Mouse (Mus musculus) hindbrain, embryonic 13.5 days (tissue): Measurements from ENCODE around the gene Mucl2. TPM values are rescaled to one million over a fixed set of nuclear protein-coding genes. Genes with fewer than 3 reads are reported as not detected.
"Not testable (repeated sequence)": the region's sequence is repeated elsewhere in the genome, so short reads cannot be mapped to it uniquely, and the experiment has no call there.

Experiments
- ATAC-seq: fragments of 200-750 bp; cut with Nextera tagmentation; 2 replicates; pipeline ENCODE4 v1.8.0; 2017; ENCODE audit warnings: moderate TSS enrichment; ENCODE audit not compliant: low FRiP score
- H3K27ac ChIP-seq: fragments of 300-500 bp; sonication (generic); 2 replicates; pipeline ENCODE4 v1.5.1; 2015; ENCODE audit warnings: inconsistent platforms, mild to moderate bottlenecking, moderate library complexity
- H3K27me3 ChIP-seq: fragments of 300-500 bp; sonication (generic); 2 replicates; pipeline ENCODE4 v1.6.1; 2015; ENCODE audit warnings: mild to moderate bottlenecking, inconsistent platforms
- H3K36me3 ChIP-seq: fragments of 300-500 bp; sonication (generic); 2 replicates; pipeline ENCODE4 v1.6.1; 2015; ENCODE audit warnings: mild to moderate bottlenecking, inconsistent platforms
- H3K4me1 ChIP-seq: fragments of 300-500 bp; sonication (generic); replicated peaks from 2 replicates; pipeline ENCODE4 v1.6.1; 2015; ENCODE audit warnings: inconsistent platforms
- H3K4me2 ChIP-seq: fragments of 300-500 bp; sonication (generic); 2 replicates; pipeline ENCODE4 v1.6.1; 2015; ENCODE audit warnings: inconsistent platforms, mild to moderate bottlenecking, moderate library complexity
- H3K4me3 ChIP-seq: fragments of 300-500 bp; sonication (generic); 2 replicates; pipeline ENCODE4 v1.5.1; 2015; ENCODE audit warnings: mild to moderate bottlenecking, inconsistent platforms
- H3K9ac ChIP-seq: fragments of 300-500 bp; sonication (generic); 2 replicates; pipeline ENCODE4 v1.6.1; 2015; ENCODE audit warnings: mild to moderate bottlenecking, inconsistent platforms
- H3K9me3 ChIP-seq: fragments of 300-500 bp; sonication (generic); 2 replicates; pipeline ENCODE4 v1.6.1; 2016; ENCODE audit warnings: inconsistent platforms
- WGBS: fragments of 180-500 bp; shearing (Covaris S2); methylation state at CpG from one replicate; pipeline ENCODE4 v1.1.7; 2015; 5-methylcytosine and 5-hydroxymethylcytosine counted together
- microRNA-seq: library from miRNA; unstranded; fragments of <30 nt; microRNA quantifications from one replicate; pipeline ENCODE4, GENCODE M21; 2016
- polyA plus RNA-seq: library from polyadenylated mRNA; unstranded; fragments of >200 nt; fragmentation: Nextera tagmentation; extraction: Ambion mirVana; gene quantifications from 2 replicates; pipeline ENCODE4 v1.2.1, GENCODE M21; 2015

The Mucl2 gene
- polyA plus RNA-seq: not detected in 2 replicates

DNA sequence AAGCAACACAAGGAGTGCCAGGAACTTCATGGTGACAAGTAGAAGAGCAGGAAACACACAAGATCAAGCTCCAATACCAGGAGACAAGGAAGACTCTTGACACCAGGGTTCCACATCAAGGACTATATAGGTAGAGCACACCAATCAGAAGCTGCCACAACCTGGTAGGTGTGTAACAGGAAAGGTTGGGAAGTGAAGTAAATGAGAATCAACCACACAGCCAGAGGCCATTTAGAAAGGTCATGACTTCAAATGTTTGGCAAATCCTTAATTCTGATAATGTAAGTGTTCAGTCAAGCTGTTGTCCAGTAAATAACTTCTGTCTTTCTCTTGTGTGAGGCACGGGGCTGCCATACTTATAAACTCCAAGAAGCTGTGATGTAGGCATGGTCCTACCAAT, at the start of gene Mucl2:
TSS of gene Mucl2 (minus strand) at position 101 of the 400 bp plus-strand sequence.
- ATAC-seq: no peak
- H3K4me1 ChIP-seq: no peaks in the 10 kb centered on the region
- no peaks in the 10 kb centered on the region for H3K36me3 ChIP-seq
- H3K9me3 ChIP-seq: no peaks in the 10 kb centered on the region
- H3K27ac ChIP-seq: no peak within 1 kb of the TSS
- no peak within 1 kb of the TSS for H3K4me3 ChIP-seq
- H3K9ac ChIP-seq: no peak within 1 kb of the TSS
- no peak within 1 kb of the TSS for H3K4me2 ChIP-seq
- 85% methylated on average over 1 of the region's 1 CpGs for WGBS
- H3K27me3 ChIP-seq: no peaks in the 10 kb centered on the region

GRCm38 (mm10) chr15:103913061-103913460, 13.9 kb upstream of the Mucl2 start:
- 45% methylated on average over 1 of the region's 1 CpGs for WGBS
- not testable (repeated sequence) for ATAC-seq, H3K9ac ChIP-seq, H3K36me3 ChIP-seq, H3K4me1 ChIP-seq, H3K27ac ChIP-seq, H3K27me3 ChIP-seq, H3K4me2 ChIP-seq, H3K4me3 ChIP-seq
- peaks cover 10% of the 10 kb centered on the region for H3K9me3 ChIP-seq

Small RNA genes lying within 50 kb of the gene (microRNA-seq; reads per million reads assigned to microRNA genes)
- not detected for gene Gm22852

Other genes starting within 250 kb of the Mucl2 start
- not detected in 2 replicates for gene Mucl1, start 143.8 kb downstream of the Mucl2 start, polyA plus RNA-seq